Mouse (Mus musculus) embryonic facial prominence, embryonic 14.5 days (tissue): ENCODE results near the gene Mbd3. TPM values are rescaled to one million over a fixed set of nuclear protein-coding genes. Genes with fewer than 3 reads are reported as not detected.

Experiments
- ATAC-seq: fragments of 200-750 bp; cut with Nextera tagmentation; 2 replicates; pipeline ENCODE4 v1.8.0; 2017; ENCODE audit warnings: low read depth, moderate number of reproducible peaks, moderate TSS enrichment
- DNase-seq: peaks from one replicate; pipeline ENCODE4 v3.0.0-alpha.2; 2015; ENCODE audit warnings: low spot score
- H3K27ac ChIP-seq: fragments of 300-500 bp; sonication (generic); replicated peaks from 2 replicates; pipeline ENCODE4 v1.5.1; 2014; ENCODE audit warnings: low read depth, mild to moderate bottlenecking, low read length, moderate library complexity
- H3K27me3 ChIP-seq: fragments of 300-500 bp; sonication (generic); replicated peaks from 2 replicates; pipeline ENCODE4 v1.6.1; 2014; ENCODE audit warnings: low read length; ENCODE audit not compliant: control insufficient read depth, insufficient read depth
- H3K36me3 ChIP-seq: fragments of 300-500 bp; sonication (generic); 2 replicates; pipeline ENCODE4 v1.6.1; 2014; ENCODE audit warnings: low read length, mixed read lengths; ENCODE audit not compliant: control insufficient read depth, insufficient read depth
- H3K4me1 ChIP-seq: fragments of 300-500 bp; sonication (generic); 2 replicates; pipeline ENCODE4 v1.6.1; 2014; ENCODE audit warnings: antibody characterized with exemption, low read length; ENCODE audit not compliant: control insufficient read depth, insufficient read depth
- H3K4me2 ChIP-seq: fragments of 300-500 bp; sonication (generic); 2 replicates; pipeline ENCODE4 v1.6.1; 2014; ENCODE audit warnings: low read depth, mild to moderate bottlenecking, low read length, moderate library complexity, mixed read lengths
- H3K4me3 ChIP-seq: fragments of 300-500 bp; sonication (generic); 2 replicates; pipeline ENCODE4 v1.5.1; 2014; ENCODE audit warnings: low read depth, mild to moderate bottlenecking, low read length
- H3K9ac ChIP-seq: fragments of 300-500 bp; sonication (generic); 2 replicates; pipeline ENCODE4 v1.6.1; 2014; ENCODE audit warnings: low read depth, mild to moderate bottlenecking, low read length, moderate library complexity, mixed read lengths
- H3K9me3 ChIP-seq: fragments of 300-500 bp; sonication (generic); 2 replicates; pipeline ENCODE4 v1.6.1; 2016; ENCODE audit warnings: low read length; ENCODE audit not compliant: control insufficient read depth
- WGBS: fragments of 180-500 bp; shearing (Covaris S2); extraction: QIAGEN DNeasy Blood & Tissue Kit; methylation state at CpG from one replicate; pipeline ENCODE4 v1.1.7; 2014; 5-methylcytosine and 5-hydroxymethylcytosine counted together
- polyA plus RNA-seq: library from polyadenylated mRNA; unstranded; fragments of >200 nt; fragmentation: Nextera tagmentation; extraction: Ambion mirVana; gene quantifications from 2 replicates; pipeline ENCODE4 v1.2.1, GENCODE M21; 2014

Gene Mbd3
- polyA plus RNA-seq, 1 experiment from 2014 or later: 164 TPM

DNA sequence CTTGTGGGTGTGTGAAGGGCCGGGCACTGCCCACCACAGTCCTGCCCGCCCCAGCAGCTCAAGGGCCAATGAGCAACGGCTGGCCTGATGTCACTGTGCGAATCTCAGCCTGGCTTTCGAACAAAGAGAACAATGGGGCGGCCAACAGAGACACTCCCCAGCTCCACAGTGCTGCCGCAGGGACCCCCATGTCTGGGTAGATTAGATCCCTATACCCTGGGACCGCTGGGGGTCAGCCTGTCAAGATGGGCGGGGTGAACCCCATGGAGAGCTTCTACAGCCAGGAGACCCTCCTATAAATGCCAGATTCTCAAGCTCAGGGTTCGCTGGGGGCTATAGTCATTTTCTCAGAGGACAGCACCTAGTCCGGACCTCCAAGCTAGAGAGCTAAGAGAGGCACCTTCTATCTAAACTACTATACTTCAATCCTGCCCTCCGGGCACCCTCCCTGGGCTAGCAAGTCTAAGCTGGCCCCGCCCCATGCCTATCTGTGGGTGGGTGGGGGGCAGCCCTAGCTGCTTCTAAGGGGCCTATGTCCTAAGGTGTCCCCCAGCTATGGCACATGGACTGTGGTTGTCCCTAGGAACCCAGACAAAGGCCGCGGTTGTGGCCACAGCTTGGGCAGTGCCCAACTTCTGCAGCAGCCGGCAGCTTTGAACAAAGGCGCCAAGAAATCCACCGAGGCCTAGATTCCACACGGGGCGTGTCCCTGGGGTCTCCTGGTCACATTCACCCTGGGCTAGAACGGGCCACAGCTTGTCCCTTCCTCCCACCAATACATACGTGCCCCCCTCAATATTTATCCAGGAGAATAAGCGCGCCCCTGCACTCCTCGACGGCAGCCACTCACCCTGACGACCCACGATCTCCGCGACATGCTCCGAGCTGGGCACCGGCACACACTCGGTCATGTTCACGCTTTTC, 13.3 kb downstream of the Mbd3 start:
- Histone ChIP-seq H3K36me3 (peaks cover 37% of the 10 kb centered on the region), H3K9me3 (no peaks in the 10 kb centered on the region), H3K9ac (peak overlapping the region; percentile 95), H3K27me3 (no peaks in the 10 kb centered on the region), H3K4me2 (peak overlapping the region; percentile 91), H3K27ac (peak overlapping the region; percentile 92), H3K4me3 (peak overlapping the region; percentile 90), H3K4me1 (peaks cover 20% of the 10 kb centered on the region)
- peak; percentile 88 for DNase-seq
- ATAC-seq: peak; percentile 67
- WGBS: 2% methylated on average over 32 of the region's 34 CpGs

DNA sequence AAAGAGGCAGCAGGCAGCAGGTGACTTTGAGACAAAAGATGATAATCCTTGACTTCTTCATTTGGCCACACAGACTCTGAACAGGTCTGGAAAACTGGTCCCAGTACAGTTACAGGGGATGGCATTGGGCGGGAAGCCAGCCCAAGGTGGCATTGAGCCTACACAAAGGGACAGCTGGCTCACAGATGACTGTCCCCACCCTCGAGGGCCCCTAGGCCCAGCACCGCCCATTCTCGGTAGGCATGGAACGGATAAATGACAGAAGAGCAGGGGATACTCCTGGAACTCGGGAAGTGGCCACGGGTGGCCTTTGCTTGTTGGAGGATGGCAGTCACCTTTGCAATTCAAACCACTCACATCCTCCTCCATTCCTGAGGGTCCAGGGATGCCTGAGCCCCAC, 14.0 kb downstream of the Mbd3 start:
- WGBS: 11% methylated on average over 7 of the region's 7 CpGs
- DNase-seq (peak; percentile 36), ATAC-seq (no peak)
- Histone ChIP-seq H3K36me3 (peaks cover 38% of the 10 kb centered on the region), H3K4me2 (peak overlapping the region; percentile 91), H3K27me3 (no peaks in the 10 kb centered on the region), H3K4me3 (peak overlapping the region; percentile 90), H3K9ac (peak overlapping the region; percentile 95), H3K27ac (peak overlapping the region; percentile 92), H3K4me1 (peaks cover 20% of the 10 kb centered on the region), H3K9me3 (no peaks in the 10 kb centered on the region)

DNA sequence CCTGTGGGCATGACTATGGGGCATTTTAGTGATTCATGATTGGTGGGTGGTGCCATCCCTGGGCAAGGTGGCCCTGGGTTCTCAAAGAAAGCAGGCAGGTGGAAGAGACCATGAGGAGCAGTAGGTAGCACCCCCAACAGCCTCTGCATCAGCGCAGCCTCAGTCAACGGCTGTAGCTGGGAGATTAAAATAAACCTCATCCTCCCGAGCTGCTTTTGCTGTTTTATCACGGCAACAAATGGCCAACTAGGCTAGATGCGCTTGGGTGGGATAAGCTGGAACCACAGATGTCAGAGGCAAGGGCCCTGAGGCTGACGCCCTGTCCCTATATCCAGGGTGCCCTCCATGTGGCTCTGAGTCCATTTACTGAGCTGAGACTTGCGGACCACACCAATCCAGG, 14.6 kb downstream of the Mbd3 start:
- Histone ChIP-seq H3K27ac (no peak overlapping the region), H3K9me3 (no peaks in the 10 kb centered on the region), H3K27me3 (no peaks in the 10 kb centered on the region)

DNA sequence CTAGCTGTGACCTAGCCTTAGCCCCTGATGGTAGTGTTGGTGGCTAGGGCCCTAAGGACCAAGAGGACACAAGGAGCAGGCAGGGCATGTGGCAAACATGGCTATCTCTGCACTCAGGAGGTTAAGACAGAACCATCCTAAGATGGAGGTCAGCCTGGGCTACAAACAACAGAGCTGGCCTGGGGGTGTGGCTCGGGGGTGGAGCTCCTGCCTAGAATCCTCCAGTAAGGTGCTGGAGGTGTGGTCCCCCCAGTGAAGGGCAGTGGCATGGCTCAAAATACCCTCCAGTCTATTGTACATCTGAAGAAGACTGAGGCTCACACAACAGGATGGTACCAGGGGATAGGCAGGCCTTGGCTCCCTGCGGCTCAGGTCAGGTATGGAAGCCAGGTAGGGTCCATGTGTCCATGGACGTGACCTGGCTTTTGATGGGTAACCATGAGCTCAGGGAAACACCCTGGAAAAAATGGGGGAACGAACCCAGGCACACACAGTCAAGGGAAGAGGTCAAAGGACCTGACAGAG, 15.2 kb downstream of the Mbd3 start:
- 91% methylated on average over 4 of the region's 4 CpGs for WGBS

More for the DNA sequence above, 14.6 kb downstream of the Mbd3 start:
- no peak for ATAC-seq
- H3K9ac ChIP-seq: peak overlapping the region; percentile 95
- H3K4me2 ChIP-seq: peak overlapping the region; percentile 91
- H3K4me1 ChIP-seq: peaks cover 20% of the 10 kb centered on the region
- DNase-seq: no peak
- H3K36me3 ChIP-seq: peaks cover 43% of the 10 kb centered on the region
- H3K4me3 ChIP-seq: peak overlapping the region; percentile 90
- 70% methylated on average over 7 of the region's 7 CpGs for WGBS

DNA sequence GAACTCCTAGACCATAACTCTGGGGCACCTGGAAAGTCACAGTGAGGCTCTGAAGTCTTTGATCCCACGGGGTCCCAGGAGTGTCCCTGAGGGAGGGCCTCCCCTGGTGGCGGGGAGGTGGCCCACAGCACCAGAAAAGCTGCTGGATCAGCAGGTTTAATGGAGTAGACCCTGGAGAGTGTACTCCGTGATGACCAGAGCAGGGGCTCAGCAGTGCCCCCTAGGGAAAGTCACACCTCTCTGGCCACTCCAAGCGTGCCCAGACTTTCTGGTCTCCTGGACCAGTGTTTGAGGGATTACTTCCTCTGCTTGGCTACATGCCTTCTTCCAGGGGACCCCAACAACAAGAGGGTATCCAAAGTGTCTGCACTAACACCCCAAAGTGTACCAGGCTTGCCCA, 15.9 kb downstream of the Mbd3 start:
- H3K4me1 ChIP-seq: peaks cover 18% of the 10 kb centered on the region
- H3K27ac ChIP-seq: no peak overlapping the region
- DNase-seq: no peak
- H3K27me3 ChIP-seq: no peaks in the 10 kb centered on the region
- H3K9ac ChIP-seq: 0 out of 2 replicates have a peak overlapping the region, but pooled peaks have one; percentile 95
- 0 out of 2 replicates have a peak overlapping the region, but pooled peaks have one; percentile 8 for H3K4me2 ChIP-seq
- H3K9me3 ChIP-seq: no peaks in the 10 kb centered on the region
- no peak for ATAC-seq
- WGBS: 72% methylated on average over 4 of the region's 4 CpGs
- H3K4me3 ChIP-seq: no peak overlapping the region
- peaks cover 46% of the 10 kb centered on the region for H3K36me3 ChIP-seq

More for the DNA sequence above, 15.2 kb downstream of the Mbd3 start:
- H3K27ac ChIP-seq: no peak overlapping the region
- peaks cover 20% of the 10 kb centered on the region for H3K4me1 ChIP-seq
- H3K36me3 ChIP-seq: peaks cover 46% of the 10 kb centered on the region
- no peak for DNase-seq
- H3K4me3 ChIP-seq: peak overlapping the region; percentile 90
- H3K27me3 ChIP-seq: no peaks in the 10 kb centered on the region
- peak overlapping the region; percentile 91 for H3K4me2 ChIP-seq
- no peaks in the 10 kb centered on the region for H3K9me3 ChIP-seq
- 0 out of 2 replicates have a peak overlapping the region, but pooled peaks have one; percentile 95 for H3K9ac ChIP-seq
- ATAC-seq: no peak

DNA sequence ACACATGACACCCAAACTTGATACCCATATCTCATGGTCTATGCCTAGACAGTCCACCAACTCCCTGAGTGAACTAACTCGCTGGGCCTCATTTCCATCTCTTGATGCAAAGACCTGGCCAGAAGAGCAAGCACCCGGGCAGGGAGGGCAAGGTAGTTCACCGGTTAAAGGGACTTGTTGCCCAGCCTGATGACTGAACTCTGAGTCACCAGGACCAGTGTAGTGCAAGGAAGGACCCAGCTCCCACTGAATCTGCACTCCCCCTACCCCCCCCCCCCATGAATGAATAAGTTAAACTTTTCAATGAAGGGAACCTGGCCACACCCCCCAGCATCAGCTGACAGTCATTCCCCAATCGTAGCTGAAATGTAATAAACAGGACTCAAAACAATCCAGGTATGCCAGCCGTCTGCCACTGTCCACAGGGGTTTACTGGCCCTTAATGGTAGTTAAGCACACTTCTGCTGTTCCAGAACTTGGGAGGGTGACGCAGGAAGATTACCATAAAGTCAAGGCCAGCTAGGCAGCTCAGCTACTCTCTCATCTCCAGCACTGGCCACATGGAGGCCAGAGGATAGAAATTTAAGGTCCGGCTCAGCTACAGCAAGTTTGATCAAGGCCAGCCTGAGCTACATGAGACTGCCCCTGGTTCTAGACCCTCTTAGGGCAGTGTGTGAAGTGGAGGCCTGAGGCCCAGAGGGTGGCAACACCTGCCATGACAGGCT, 16.5 kb downstream of the Mbd3 start:
- no peak overlapping the region for H3K4me3 ChIP-seq
- no peak for ATAC-seq
- peaks cover 46% of the 10 kb centered on the region for H3K36me3 ChIP-seq
- 86% methylated on average over 7 of the region's 7 CpGs for WGBS
- H3K27ac ChIP-seq: no peak overlapping the region
- H3K4me1 ChIP-seq: peaks cover 13% of the 10 kb centered on the region
- H3K9me3 ChIP-seq: no peaks in the 10 kb centered on the region
- no peak overlapping the region for H3K4me2 ChIP-seq
- H3K9ac ChIP-seq: no peak overlapping the region
- DNase-seq: no peak
- no peaks in the 10 kb centered on the region for H3K27me3 ChIP-seq

DNA sequence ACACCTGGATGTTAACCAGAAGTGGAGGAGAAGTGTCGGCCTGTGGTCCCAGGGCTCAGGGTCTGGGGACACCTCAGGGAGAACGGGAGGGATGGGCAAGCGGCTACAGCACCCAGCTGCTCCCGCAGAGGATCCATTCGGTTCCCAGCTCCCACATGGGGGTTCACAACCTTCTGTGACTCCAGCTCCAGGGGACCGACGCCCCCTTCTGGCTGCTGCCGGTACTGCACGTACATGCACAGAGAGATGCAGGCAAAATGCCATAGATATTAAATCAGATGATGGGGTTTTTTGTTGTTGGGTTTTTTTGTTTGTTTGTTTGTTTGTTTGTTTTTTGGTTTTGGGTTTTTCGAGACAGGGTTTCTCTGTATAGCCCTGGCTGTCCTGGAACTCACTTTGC, 21.6 kb downstream of the Mbd3 start:
- no peak overlapping the region for H3K4me2 ChIP-seq
- 50% methylated on average over 10 of the region's 10 CpGs for WGBS
- H3K4me1 ChIP-seq: no peaks in the 10 kb centered on the region
- H3K9me3 ChIP-seq: no peaks in the 10 kb centered on the region
- peaks cover 30% of the 10 kb centered on the region for H3K36me3 ChIP-seq
- DNase-seq: no peak
- H3K9ac ChIP-seq: no peak overlapping the region
- ATAC-seq: no peak
- H3K4me3 ChIP-seq: no peak overlapping the region
- H3K27me3 ChIP-seq: no peaks in the 10 kb centered on the region
- H3K27ac ChIP-seq: no peak overlapping the region

DNA sequence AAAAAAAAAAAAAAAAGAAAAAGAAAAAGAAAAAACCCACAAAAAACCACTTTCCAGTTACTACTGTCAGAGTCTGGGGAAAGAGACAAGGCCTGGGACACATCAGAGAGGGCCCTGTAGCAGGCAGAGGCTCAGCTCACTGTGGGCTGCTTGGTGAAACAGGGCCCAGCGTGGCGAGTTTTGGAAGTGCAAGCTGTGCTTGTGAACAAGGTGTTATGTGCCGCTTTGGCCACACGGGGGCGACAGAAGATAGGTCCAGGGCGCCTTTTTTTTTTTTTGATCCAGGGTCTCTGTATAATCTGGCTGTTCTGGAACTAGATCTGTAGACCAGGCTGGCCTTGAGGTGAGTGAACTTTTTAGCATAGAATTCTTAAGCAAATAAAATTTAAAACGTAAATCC, 23.2 kb downstream of the Mbd3 start:
- H3K36me3 ChIP-seq: peaks cover 15% of the 10 kb centered on the region
- ATAC-seq: peak; percentile 61; the same call in 1 of the 2 replicates
- no peaks in the 10 kb centered on the region for H3K27me3 ChIP-seq
- no peak overlapping the region for H3K27ac ChIP-seq
- H3K4me1 ChIP-seq: 0 out of 2 replicates have a peak, but pooled peaks cover 3% of the 10 kb centered on the region
- H3K9ac ChIP-seq: no peak overlapping the region
- H3K4me2 ChIP-seq: no peak overlapping the region
- H3K9me3 ChIP-seq: no peaks in the 10 kb centered on the region
- DNase-seq: peak; percentile 95
- H3K4me3 ChIP-seq: no peak overlapping the region
- WGBS: 3% methylated on average over 7 of the region's 7 CpGs
